Mouse (Mus musculus) embryonic facial prominence, embryonic 12.5 days (tissue): Measurements from ENCODE around the gene Borcs7. TPM values are rescaled to one million over a fixed set of nuclear protein-coding genes. Genes with fewer than 3 reads are reported as not detected.

ENCODE experiments used
- ATAC-seq: fragments of 200-750 bp; cut with Nextera tagmentation; 2 replicates; pipeline ENCODE4 v1.8.0; 2017; ENCODE audit not compliant: insufficient number of reproducible peaks, insufficient read depth, low FRiP score, low TSS enrichment
- H3K27ac ChIP-seq: fragments of 300-500 bp; sonication (generic); 2 replicates; pipeline ENCODE4 v1.5.1; 2016; ENCODE audit warnings: mild to moderate bottlenecking
- H3K27me3 ChIP-seq: fragments of 300-500 bp; sonication (generic); 2 replicates; pipeline ENCODE4 v1.6.1; 2016; ENCODE audit warnings: mild to moderate bottlenecking, moderate library complexity
- H3K36me3 ChIP-seq: fragments of 300-500 bp; sonication (generic); 2 replicates; pipeline ENCODE4 v1.6.1; 2016; ENCODE audit warnings: mild to moderate bottlenecking
- H3K4me1 ChIP-seq: fragments of 300-500 bp; sonication (generic); 2 replicates; pipeline ENCODE4 v1.6.1; 2016
- H3K4me2 ChIP-seq: fragments of 300-500 bp; sonication (generic); replicated peaks from 2 replicates; pipeline ENCODE4 v1.6.1; 2016; ENCODE audit warnings: mild to moderate bottlenecking, moderate library complexity
- H3K4me3 ChIP-seq: fragments of 300-500 bp; sonication (generic); 2 replicates; pipeline ENCODE4 v1.5.1; 2016; ENCODE audit warnings: mild to moderate bottlenecking
- H3K9ac ChIP-seq: fragments of 300-500 bp; sonication (generic); 2 replicates; pipeline ENCODE4 v1.6.1; 2016; ENCODE audit warnings: mild to moderate bottlenecking, moderate library complexity
- H3K9me3 ChIP-seq: fragments of 300-500 bp; sonication (generic); 2 replicates; pipeline ENCODE4 v1.6.1; 2016; ENCODE audit warnings: mild to moderate bottlenecking, moderate library complexity
- WGBS: fragments of 180-500 bp; shearing (Covaris S2); methylation state at CpG from one replicate; pipeline ENCODE4 v1.1.7; 2016; 5-methylcytosine and 5-hydroxymethylcytosine counted together
- polyA plus RNA-seq: library from polyadenylated mRNA; unstranded; fragments of >200 nt; fragmentation: Nextera tagmentation; extraction: Ambion mirVana; gene quantifications from 2 replicates; pipeline ENCODE4 v1.2.1, GENCODE M21; 2016

The Borcs7 gene
- polyA plus RNA-seq = 16.1 TPM in 2 replicates

DNA sequence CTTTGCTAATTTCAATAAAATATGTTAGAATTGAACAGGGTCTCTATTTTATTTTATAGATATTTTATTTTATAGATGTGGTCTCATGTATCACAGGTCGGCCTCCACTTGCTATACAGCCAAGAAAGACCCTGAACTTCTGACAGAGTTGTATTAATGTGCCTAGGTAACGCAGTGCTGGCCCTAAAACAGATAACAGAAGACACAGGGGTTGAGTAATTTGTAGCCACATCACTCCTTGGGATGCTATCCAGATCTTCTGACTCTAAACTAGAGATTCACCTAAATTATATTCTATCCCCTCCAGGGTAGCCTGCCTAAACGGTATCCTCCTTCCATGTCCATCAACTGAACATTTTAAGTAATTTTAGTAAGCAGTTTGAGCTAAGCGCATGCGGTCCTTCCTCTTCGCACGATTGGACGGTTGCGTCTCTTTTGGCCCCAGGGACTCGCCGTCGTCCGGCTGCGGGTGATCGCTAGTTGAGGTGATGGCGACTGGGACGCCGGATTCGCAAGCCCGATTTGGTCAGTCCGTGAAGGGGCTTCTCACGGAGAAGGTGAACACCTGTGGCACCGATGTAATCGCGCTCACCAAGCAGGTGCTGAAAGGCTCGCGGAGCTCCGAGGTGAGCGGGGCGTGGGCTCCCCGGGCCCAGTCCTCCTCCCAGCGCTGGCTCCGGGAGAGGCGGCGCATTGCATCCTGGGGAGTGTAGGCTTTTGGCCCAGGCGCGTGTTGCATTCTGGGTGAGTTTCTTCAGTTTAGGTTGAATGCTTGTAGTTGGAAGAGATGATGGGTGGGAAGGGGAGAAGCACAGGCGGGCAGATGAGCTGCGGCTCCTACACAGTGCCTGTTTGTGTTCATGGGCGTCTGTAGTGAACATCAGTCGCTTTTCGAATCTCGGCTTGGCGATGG, at the start of gene Borcs7:
Gene Borcs7 (plus strand): TSS at position 447 of the 913 bp plus-strand sequence.
- Histone ChIP-seq H3K9ac (peak within 1 kb of the TSS; percentile 77), H3K36me3 (0 out of 2 replicates have a peak, but pooled peaks cover 3% of the 10 kb centered on the region), H3K4me3 (peak within 1 kb of the TSS; percentile 58), H3K9me3 (no peaks in the 10 kb centered on the region), H3K27ac (peak within 1 kb of the TSS; percentile 60; the same call in 1 of the 2 replicates), H3K4me2 (peak within 1 kb of the TSS; percentile 51), H3K4me1 (0 out of 2 replicates have a peak, but pooled peaks cover 5% of the 10 kb centered on the region), H3K27me3 (no peaks in the 10 kb centered on the region)
- ATAC-seq = peak; percentile 93
- WGBS = 3% methylated on average over 44 of the region's 44 CpGs

DNA sequence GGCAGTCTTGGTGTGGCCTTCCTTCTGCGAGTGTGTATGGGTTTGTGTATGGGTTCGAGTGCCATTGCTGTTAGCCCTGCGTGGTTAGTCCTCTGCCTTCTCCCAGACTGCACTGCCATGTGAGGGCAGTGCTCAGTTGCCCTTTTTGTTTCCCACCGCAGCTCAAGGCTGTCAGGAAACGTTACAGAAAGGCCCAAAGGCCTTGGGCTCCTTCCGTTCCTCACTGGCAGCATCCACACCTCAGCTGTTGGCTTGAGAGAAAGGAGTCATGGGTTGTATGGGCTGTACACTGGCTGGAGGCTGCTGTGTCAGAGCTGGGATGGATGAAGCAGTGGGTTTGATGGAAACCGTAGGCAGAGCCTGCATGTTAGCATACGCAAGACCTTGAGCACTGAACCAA, 48.9 kb upstream of the Borcs7 start:
- H3K9ac ChIP-seq = no peak overlapping the region
- H3K4me1 ChIP-seq = peaks cover 77% of the 10 kb centered on the region
- 83% methylated on average over 8 of the region's 8 CpGs for WGBS

DNA sequence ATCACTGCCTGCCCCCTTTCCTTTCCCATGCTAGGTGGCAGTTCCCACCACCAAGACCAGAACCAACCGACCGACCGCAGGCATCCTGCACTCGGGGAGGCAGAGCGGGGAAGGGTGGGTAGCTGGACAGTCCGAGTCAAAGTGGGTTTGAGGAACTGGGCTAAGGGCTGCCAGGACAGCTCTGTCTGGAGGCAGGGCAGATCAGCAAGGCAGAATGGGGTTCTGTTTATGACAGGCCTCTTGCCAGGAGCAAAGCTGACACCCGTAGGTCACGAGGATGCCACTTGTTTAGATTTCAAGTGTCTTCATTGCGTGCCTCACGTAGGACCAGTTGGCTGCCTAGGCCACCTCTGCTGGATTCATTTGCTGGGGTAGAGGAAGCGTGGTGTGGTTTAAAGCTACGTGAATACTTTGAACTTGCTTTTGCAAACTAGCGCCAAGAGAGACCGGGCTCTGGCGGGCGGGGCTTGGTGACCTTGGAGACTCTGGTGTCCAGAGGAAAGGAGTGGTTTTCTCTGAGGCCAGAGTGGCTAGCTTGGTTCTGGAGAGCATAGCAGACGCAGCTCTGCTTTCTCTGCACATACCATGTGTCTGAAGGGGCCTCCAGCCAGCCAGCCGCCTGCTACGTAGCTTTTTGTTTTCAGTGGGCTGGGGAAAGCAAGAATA, 48.2 kb upstream of the Borcs7 start:
- Histone ChIP-seq H3K4me1 (peaks cover 81% of the 10 kb centered on the region), H3K4me3 (no peak overlapping the region), H3K9me3 (no peaks in the 10 kb centered on the region), H3K4me2 (no peak overlapping the region), H3K27me3 (no peaks in the 10 kb centered on the region), H3K27ac (peak overlapping the region; percentile 83), H3K9ac (no peak overlapping the region), H3K36me3 (0 out of 2 replicates have a peak, but pooled peaks cover 3% of the 10 kb centered on the region)
- no peak for ATAC-seq
- WGBS = 60% methylated on average over 19 of the region's 19 CpGs

More for the DNA sequence above, 48.9 kb upstream of the Borcs7 start:
- Histone ChIP-seq H3K27ac (peak overlapping the region; percentile 83; the same call in 1 of the 2 replicates), H3K4me2 (no peak overlapping the region), H3K27me3 (no peaks in the 10 kb centered on the region), H3K9me3 (no peaks in the 10 kb centered on the region), H3K4me3 (no peak overlapping the region), H3K36me3 (0 out of 2 replicates have a peak, but pooled peaks cover 3% of the 10 kb centered on the region)
- ATAC-seq = no peak

DNA sequence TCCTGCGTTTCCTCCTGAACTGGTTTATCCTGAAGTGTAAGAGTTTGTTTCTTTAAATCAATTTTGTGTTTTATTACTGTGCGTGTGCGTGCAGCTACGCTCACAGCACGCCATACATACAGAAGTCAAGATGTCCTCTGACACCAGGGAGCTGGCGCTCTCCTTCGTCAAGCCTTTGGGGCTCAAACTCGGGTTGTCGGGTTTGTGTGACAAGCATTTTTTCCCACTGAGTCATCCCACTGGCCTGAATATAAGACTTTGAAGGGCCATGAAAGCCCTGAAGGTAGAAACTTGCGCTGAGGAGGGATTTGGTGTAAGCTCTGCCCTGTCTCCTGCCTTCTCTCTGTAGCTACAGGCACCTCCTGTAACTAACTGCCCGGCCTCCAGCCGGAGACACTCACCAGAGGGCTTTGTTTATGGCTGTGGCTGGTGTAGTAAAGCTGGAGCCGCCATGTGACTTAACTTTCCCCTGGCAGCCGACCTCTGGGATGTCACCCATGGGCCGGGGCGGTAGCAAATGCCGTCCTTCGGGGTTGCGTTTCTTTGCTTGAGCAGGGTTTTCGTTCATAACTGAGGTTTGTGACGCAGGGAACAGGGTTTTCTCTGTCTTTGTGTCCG, 47.5 kb upstream of the Borcs7 start:
- WGBS = 64% methylated on average over 22 of the region's 22 CpGs
- no peak overlapping the region for H3K4me3 ChIP-seq
- 0 out of 2 replicates have a peak, but pooled peaks cover 3% of the 10 kb centered on the region for H3K36me3 ChIP-seq
- no peak overlapping the region for H3K9ac ChIP-seq
- H3K27ac ChIP-seq = peak overlapping the region; percentile 83
- peaks cover 83% of the 10 kb centered on the region for H3K4me1 ChIP-seq
- ATAC-seq = no peak
- H3K4me2 ChIP-seq = no peak overlapping the region
- H3K9me3 ChIP-seq = no peaks in the 10 kb centered on the region
- no peaks in the 10 kb centered on the region for H3K27me3 ChIP-seq

DNA sequence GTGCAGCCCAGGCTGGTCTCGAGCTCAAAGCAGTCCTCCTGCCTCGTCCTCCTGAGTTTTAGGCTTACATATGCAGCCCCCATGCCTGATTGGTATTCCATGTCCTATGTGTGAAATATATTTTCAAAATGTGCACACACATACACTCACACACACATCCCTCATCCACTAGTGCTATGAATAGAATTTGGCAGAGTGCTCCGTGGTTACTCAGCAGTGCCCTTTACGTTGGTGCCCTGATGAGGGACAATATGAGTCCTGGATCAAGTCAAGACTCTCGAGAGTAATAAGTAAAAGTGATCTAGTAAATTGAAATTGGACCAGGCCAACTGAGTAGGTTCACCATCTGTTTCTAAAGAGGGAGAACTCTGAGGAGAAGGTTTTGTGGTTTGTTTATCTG, 46.5 kb upstream of the Borcs7 start:
- Histone ChIP-seq H3K9ac (no peak overlapping the region), H3K4me3 (no peak overlapping the region), H3K4me2 (no peak overlapping the region), H3K9me3 (no peaks in the 10 kb centered on the region), H3K27ac (peak overlapping the region; percentile 14; the same call in 1 of the 2 replicates), H3K27me3 (no peaks in the 10 kb centered on the region), H3K36me3 (0 out of 2 replicates have a peak, but pooled peaks cover 3% of the 10 kb centered on the region), H3K4me1 (peaks cover 89% of the 10 kb centered on the region)
- no peak for ATAC-seq
- 72% methylated on average over 5 of the region's 5 CpGs for whole genome bisulfite sequencing

DNA sequence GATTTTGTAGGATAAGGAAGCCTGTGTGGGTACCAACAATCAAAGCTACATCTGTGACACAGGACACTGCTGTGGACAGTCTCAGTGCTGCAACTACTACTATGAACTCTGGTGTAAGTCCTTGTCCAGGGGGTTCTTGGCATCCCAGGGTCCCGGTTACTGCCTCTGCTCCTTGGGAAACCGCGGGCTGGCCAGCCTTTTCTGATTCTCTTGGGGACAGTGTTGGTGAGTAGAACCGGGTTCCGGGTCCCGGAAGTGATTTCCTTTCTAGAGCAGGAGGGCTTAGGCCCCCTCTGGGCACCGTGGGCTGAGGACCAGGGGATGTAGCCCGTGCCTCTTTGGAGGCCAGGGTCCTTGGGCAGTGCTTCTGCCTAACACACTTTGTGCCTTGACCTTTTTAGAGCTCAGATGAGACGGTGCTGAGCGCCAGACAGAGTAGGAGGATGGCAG, 45.3 kb upstream of the Borcs7 start:
- Histone ChIP-seq H3K4me2 (no peak overlapping the region), H3K4me3 (no peak overlapping the region), H3K27ac (peak overlapping the region; percentile 83), H3K36me3 (peaks cover 3% of the 10 kb centered on the region; the same call in 1 of the 2 replicates), H3K9me3 (no peaks in the 10 kb centered on the region), H3K4me1 (peaks cover 82% of the 10 kb centered on the region), H3K27me3 (no peaks in the 10 kb centered on the region), H3K9ac (no peak overlapping the region)
- 69% methylated on average over 10 of the region's 10 CpGs for WGBS
- ATAC-seq = no peak

DNA sequence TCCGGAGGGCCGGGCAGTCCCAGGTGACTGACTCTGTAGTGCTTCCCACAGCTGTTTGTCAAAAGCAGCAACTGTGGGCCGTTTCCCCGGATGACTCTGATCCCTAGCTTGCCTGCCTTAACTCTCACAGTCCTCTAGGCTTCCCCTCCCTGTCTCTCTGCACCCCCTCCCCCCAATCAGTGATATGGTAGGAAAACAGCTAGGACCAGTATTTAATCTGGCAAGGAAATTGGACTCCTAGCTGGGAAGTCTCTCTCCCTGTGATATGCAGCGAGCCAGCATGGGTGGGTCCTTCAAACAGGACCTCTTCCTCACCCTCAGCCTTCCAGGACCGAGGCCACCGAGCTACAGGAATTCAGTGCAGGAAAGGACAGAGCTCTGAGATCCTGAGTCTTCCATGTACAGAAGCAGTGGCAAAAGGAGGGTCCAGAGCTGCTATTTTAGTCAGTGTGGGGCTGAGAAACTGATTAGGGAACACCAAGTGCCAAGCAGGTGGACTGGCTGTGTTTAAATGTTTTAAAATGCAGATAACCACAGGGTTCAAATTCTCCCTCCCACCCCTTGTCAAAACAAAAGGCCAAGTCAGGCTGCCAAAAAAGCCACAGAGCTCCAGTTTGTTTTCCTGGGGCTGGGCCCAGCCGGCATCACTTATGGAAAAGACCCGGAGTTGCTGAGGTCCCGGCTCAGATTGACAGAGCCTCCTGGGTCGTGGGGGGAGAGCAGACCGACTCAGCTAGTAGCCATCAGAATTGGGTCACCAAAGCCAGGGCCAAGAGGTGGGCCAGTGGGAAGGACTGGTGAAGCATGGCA, 44.7 kb upstream of the Borcs7 start:
- Histone ChIP-seq H3K4me2 (no peak overlapping the region), H3K4me1 (peaks cover 76% of the 10 kb centered on the region), H3K27me3 (no peaks in the 10 kb centered on the region), H3K36me3 (peaks cover 3% of the 10 kb centered on the region; the same call in 1 of the 2 replicates), H3K27ac (peak overlapping the region; percentile 83), H3K9me3 (no peaks in the 10 kb centered on the region), H3K9ac (no peak overlapping the region), H3K4me3 (no peak overlapping the region)
- 14% methylated on average over 12 of the region's 12 CpGs for WGBS
- ATAC-seq = no peak; the same call in none of the 2 replicates

DNA sequence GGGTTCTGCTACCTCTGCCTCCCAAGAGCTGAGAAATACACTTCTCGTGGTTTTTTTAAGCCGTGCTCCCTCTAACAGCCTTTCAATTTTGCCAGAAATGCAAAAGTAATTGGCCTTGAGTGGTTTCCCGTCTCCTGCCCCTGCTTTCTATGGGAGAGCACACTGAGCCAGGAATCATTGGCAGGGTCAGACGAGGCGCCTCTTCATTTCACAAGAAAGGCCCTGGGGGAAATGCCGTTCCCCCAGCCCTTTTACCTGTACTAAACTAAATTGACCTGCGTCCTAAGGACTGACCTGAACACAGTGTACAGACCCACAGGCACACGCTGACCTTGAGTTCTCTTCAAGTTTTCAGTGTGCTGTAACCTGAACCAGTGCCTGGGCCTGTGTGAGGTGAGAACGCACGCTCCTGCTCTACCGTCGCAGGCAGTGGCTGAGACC, 43.6 kb upstream of the Borcs7 start:
- H3K4me1 ChIP-seq = peaks cover 69% of the 10 kb centered on the region
- ATAC-seq = no peak
- H3K9ac ChIP-seq = no peak overlapping the region
- no peak overlapping the region for H3K4me3 ChIP-seq
- WGBS = 46% methylated on average over 12 of the region's 12 CpGs
- no peak overlapping the region for H3K4me2 ChIP-seq
- H3K9me3 ChIP-seq = no peaks in the 10 kb centered on the region
- H3K27ac ChIP-seq = peak overlapping the region; percentile 83
- H3K27me3 ChIP-seq = no peaks in the 10 kb centered on the region
- H3K36me3 ChIP-seq = peaks cover 3% of the 10 kb centered on the region; the same call in 1 of the 2 replicates

DNA sequence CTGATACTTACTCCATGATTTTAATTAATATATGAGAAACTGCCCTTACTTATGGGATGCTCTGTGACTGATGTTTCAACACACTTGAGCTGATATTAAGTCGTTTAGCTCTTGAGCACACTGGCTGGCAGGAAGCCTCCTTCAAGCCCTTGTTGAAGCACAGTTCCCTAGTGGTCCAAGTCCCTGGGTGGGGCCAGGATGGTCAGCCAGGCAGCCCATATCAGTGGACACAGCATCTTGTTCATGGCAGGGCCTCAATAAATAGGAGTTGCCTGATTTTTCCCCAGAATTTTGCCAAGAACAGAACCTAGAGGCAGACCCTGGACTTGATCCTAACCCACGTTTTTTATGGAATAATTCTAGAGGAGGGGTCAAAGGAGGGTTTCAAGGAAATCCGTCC, 42.5 kb upstream of the Borcs7 start:
- Histone ChIP-seq H3K36me3 (peaks cover 5% of the 10 kb centered on the region), H3K4me1 (peaks cover 57% of the 10 kb centered on the region), H3K9ac (no peak overlapping the region), H3K4me2 (no peak overlapping the region), H3K27me3 (no peaks in the 10 kb centered on the region), H3K9me3 (no peaks in the 10 kb centered on the region), H3K27ac (0 out of 2 replicates have a peak overlapping the region, but pooled peaks have one; percentile 23), H3K4me3 (no peak overlapping the region)
- ATAC-seq = no peak
- 42% methylated on average over 3 of the region's 3 CpGs for WGBS

DNA sequence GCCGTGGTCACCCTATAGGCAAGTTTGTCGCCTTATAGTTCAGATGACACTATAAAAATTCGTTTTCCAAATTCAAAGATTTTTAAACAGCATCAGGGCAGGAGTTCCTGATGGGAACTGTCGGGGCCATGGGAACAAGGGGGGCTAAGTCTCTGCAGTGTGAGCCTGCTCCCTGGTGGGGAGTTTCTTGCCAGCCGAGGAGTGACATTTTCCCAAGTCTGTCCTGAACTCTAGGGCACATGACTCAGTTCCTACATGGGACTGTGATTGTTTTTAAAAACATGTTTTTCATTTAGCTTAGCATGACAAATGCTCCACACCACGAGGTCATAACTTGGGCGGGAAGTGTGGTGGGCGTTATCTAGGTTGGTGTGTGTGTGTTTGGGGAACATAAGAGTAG, 41.9 kb upstream of the Borcs7 start:
- Histone ChIP-seq H3K4me2 (no peak overlapping the region), H3K36me3 (peaks cover 10% of the 10 kb centered on the region), H3K27me3 (no peaks in the 10 kb centered on the region), H3K9ac (no peak overlapping the region), H3K4me1 (peaks cover 51% of the 10 kb centered on the region), H3K4me3 (no peak overlapping the region), H3K27ac (no peak overlapping the region), H3K9me3 (no peaks in the 10 kb centered on the region)
- no peak for ATAC-seq
- 79% methylated on average over 8 of the region's 8 CpGs for WGBS
